Mouse (Mus musculus): ENCODE data around the gene Lif. TPM values are rescaled to one million over a fixed set of nuclear protein-coding genes. Genes with fewer than 3 reads are reported as not detected.

Lif gene
- total RNA-seq (2021) (under 1 TPM; 0.06 to 0.24 TPM), polyA plus RNA-seq (2012; rRNA removed) (0.43 and 1.0 TPM in 2 replicates)
- long read RNA-seq: 0 reads

- DNase-seq: no peak
Observed at GRCm38 (mm10) chr11:4256846-4257607, at the start of gene Lif. Gene Lif, plus strand, starts transcription at chr11:4257557.

GRCm38 (mm10) chr11:4207655-4208054, 49.7 kb upstream of the Lif start:
- DNase-seq: no peak

GRCm38 (mm10) chr11:4209556-4209955, 47.8 kb upstream of the Lif start:
- DNase-seq: peak; percentile 1

- DNase-seq: peak; percentile 65
Observed at GRCm38 (mm10) chr11:4210786-4211185, 46.6 kb upstream of the Lif start.

- peak; percentile 59 for DNase-seq
Observed at GRCm38 (mm10) chr11:4213107-4213506, 44.2 kb upstream of the Lif start.

GRCm38 (mm10) chr11:4214572-4214971, 42.8 kb upstream of the Lif start:
- no peak for DNase-seq

GRCm38 (mm10) chr11:4215061-4215460, 42.3 kb upstream of the Lif start:
- no peak for DNase-seq

GRCm38 (mm10) chr11:4216248-4217000, 40.9 kb upstream of the Lif start:
- peak; percentile 60 for DNase-seq

- peak; percentile 97 for DNase-seq
Observed at GRCm38 (mm10) chr11:4217914-4218629, 39.3 kb upstream of the Lif start, which contains the start of gene Castor1. Gene Castor1, plus strand, starts transcription at chr11:4218225.

GRCm38 (mm10) chr11:4218637-4219036, 38.7 kb upstream of the Lif start:
- no peak for DNase-seq

- DNase-seq: peak; percentile 87
Observed at GRCm38 (mm10) chr11:4219317-4219751, 38.0 kb upstream of the Lif start.

GRCm38 (mm10) chr11:4219908-4220307, 37.4 kb upstream of the Lif start:
- no peak for DNase-seq

GRCm38 (mm10) chr11:4220443-4221400, 36.6 kb upstream of the Lif start:
- peak; percentile 83 for DNase-seq

- DNase-seq: no peak
Observed at GRCm38 (mm10) chr11:4222046-4222950, 35.1 kb upstream of the Lif start.

- no peak for DNase-seq
Observed at GRCm38 (mm10) chr11:4223393-4224188, 33.8 kb upstream of the Lif start.

GRCm38 (mm10) chr11:4224223-4224622, 33.1 kb upstream of the Lif start:
- DNase-seq: peak; percentile 68

- no peak for DNase-seq
Observed at GRCm38 (mm10) chr11:4226569-4227325, 30.6 kb upstream of the Lif start.

- peak; percentile 74 for DNase-seq
Observed at GRCm38 (mm10) chr11:4228463-4228862, 28.9 kb upstream of the Lif start.

All from adrenal gland, adult 2 months (tissue).